Mouse (Mus musculus) forebrain, embryonic 12.5 days (tissue): ENCODE data around the gene Fgfbp3. TPM values are rescaled to one million over a fixed set of nuclear protein-coding genes. Genes with fewer than 3 reads are reported as not detected.
A peak's percentile ranks its signal among the peaks of the same experiment; 100 is the strongest.

ENCODE experiments used
- ATAC-seq: fragments of 200-750 bp; cut with Nextera tagmentation; 2 replicates; pipeline ENCODE4 v1.8.0; 2017; ENCODE audit warnings: moderate TSS enrichment; ENCODE audit not compliant: low FRiP score
- H3K27ac ChIP-seq: fragments of 300-500 bp; sonication (generic); 2 replicates; pipeline ENCODE4 v1.5.1; 2016; ENCODE audit warnings: mild to moderate bottlenecking
- H3K27me3 ChIP-seq: fragments of 300-500 bp; sonication (generic); 2 replicates; pipeline ENCODE4 v1.6.1; 2016; ENCODE audit warnings: mild to moderate bottlenecking
- H3K36me3 ChIP-seq: fragments of 300-500 bp; sonication (generic); replicated peaks from 2 replicates; pipeline ENCODE4 v1.6.1; 2016; ENCODE audit warnings: mild to moderate bottlenecking
- H3K4me1 ChIP-seq: fragments of 300-500 bp; sonication (generic); 2 replicates; pipeline ENCODE4 v1.6.1; 2016
- H3K4me2 ChIP-seq: fragments of 300-500 bp; sonication (generic); 2 replicates; pipeline ENCODE4 v1.6.1; 2016; ENCODE audit warnings: mild to moderate bottlenecking, moderate library complexity
- H3K4me3 ChIP-seq: fragments of 300-500 bp; sonication (generic); replicated peaks from 2 replicates; pipeline ENCODE4 v1.5.1; 2016; ENCODE audit warnings: mild to moderate bottlenecking
- H3K9ac ChIP-seq: fragments of 300-500 bp; sonication (generic); 2 replicates; pipeline ENCODE4 v1.6.1; 2016; ENCODE audit warnings: mild to moderate bottlenecking
- H3K9me3 ChIP-seq: fragments of 300-500 bp; sonication (generic); 2 replicates; pipeline ENCODE4 v1.6.1; 2016
- WGBS: fragments of 180-500 bp; shearing (Covaris S2); methylation state at CpG from one replicate; pipeline ENCODE4 v1.1.7; 2016; 5-methylcytosine and 5-hydroxymethylcytosine counted together
- polyA plus RNA-seq: library from polyadenylated mRNA; unstranded; fragments of >200 nt; fragmentation: Nextera tagmentation; extraction: Ambion mirVana; gene quantifications from 2 replicates; pipeline ENCODE4 v1.2.1, GENCODE M21; 2016

Fgfbp3 gene
- polyA plus RNA-seq, 1 experiment from 2014 or later = 34.2 TPM

DNA sequence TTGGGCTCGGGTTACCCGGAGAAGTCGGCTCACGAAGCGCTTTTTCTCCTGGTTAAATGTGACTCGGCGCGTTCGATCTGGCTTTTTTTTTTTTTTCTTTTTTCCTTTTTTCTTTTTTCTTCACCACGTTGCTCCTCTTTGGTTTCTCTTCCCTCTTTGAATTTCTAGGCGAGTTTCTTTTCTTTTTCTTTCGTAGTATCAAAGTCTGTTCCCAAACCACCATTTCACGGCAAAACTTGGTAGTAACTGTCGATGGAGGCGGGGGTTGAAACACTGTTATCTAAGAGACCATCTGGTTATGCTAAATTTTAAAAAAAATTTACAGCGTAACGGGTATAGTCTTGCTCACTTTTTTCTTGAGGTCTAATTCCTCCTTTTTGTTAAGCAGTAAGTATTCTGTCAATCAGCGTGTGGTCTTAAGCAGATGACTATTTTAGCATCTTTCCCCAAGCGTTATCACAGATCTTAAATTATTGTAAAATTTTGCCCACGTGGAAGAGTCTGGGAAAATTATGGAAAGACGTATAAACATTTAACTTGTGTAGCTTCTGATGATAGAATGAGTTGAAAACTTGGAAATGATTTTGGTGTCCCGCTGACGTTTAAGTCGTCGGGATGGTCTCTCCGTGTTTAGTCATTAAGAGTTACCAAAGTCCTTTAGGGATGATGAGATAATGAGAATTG is 7.3 kb upstream of the Fgfbp3 start:
- H3K27me3 ChIP-seq = no peaks in the 10 kb centered on the region
- 2% methylated on average over 26 of the region's 26 CpGs for WGBS
- no peak for ATAC-seq
- peaks cover 21% of the 10 kb centered on the region for H3K4me1 ChIP-seq
- peak overlapping the region; percentile 94 for H3K27ac ChIP-seq
- H3K9me3 ChIP-seq = no peaks in the 10 kb centered on the region
- H3K9ac ChIP-seq = peak overlapping the region; percentile 89
- peak overlapping the region; percentile 97 for H3K4me3 ChIP-seq
- H3K36me3 ChIP-seq = no peaks in the 10 kb centered on the region
- H3K4me2 ChIP-seq = peak overlapping the region; percentile 79

DNA sequence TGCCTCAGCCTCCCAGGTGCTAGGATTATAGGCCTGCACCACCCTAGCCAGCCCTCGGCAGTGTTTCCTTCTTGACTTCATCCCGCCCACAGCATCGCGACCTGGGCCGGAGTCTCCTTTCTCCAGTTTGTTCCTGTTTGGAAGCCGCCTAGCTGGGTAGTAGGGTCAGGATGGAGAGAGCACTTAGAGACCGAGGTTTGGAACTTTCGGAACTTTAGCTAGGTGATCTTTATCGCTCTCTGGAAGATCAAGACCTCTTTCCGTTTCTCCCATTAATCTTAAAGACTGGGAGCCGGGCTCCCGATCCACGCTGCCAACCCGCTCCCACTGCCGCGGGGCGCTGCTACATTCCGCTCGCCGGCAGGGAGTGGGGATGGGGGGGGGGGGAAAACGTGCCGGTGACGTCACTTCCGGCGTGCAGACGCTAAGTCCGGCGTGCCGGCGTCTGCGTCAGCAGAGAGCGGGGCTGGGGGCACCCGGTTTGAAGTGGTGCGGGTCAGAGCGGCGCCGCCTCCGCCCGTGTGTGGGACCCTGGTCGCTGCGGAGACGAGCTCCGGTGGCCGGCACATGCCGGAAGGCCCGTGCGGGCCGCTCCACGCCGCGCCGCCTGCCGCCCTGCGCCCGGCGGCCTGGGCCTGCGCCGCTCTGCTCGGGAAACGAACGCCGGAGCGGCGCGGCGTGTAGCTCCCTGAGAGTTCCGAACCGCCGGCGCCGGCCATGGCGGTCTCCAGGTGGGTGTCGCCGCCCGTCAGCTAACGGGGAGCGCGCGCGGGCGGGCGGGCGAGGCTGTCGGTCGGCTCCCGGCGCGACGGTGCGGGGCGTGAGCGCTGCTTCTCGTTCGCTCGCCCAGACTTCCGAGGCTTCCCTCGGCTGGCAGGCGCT is 6.5 kb upstream of the Fgfbp3 start, which contains the start of gene Btaf1:
Btaf1 (plus strand) TSS at position 409 of the 882 bp plus-strand sequence.
- H3K9ac ChIP-seq = peak within 1 kb of the TSS; percentile 89
- peak; percentile 98 for ATAC-seq
- H3K4me1 ChIP-seq = peaks cover 21% of the 10 kb centered on the region
- H3K4me2 ChIP-seq = peak within 1 kb of the TSS; percentile 79
- H3K27ac ChIP-seq = peak within 1 kb of the TSS; percentile 94
- under 1% methylated on average over 87 of the region's 98 CpGs for WGBS
- H3K36me3 ChIP-seq = no peaks in the 10 kb centered on the region
- H3K4me3 ChIP-seq = peak within 1 kb of the TSS; percentile 97
- no peaks in the 10 kb centered on the region for H3K27me3 ChIP-seq
- no peaks in the 10 kb centered on the region for H3K9me3 ChIP-seq

DNA sequence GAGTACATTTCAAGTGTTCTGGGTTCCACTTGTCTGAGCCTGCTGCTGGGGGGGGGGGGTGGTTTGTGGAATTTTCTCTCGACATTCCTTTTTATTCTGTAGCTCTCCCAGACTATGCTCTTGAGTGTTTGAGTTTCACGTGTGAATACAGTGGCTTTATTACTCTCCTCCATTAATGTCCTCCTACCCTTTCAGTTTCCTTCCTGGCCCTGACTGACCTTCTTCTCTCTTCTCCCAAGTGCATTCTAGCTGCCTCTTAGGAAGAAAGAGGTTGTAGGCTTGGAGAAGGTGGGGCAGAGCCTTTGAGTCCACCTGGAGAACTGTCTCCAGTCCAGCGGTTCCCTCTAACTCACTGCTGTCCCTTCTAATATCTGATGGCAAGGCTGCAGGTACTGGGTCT is 3.5 kb upstream of the Fgfbp3 start:
- Histone ChIP-seq H3K9me3 (no peaks in the 10 kb centered on the region), H3K27me3 (no peaks in the 10 kb centered on the region), H3K4me2 (no peak overlapping the region), H3K9ac (no peak overlapping the region), H3K27ac (no peak overlapping the region), H3K4me1 (peaks cover 25% of the 10 kb centered on the region), H3K36me3 (no peaks in the 10 kb centered on the region), H3K4me3 (no peak overlapping the region)
- 64% methylated on average over 3 of the region's 3 CpGs for WGBS
- ATAC-seq = no peak

DNA sequence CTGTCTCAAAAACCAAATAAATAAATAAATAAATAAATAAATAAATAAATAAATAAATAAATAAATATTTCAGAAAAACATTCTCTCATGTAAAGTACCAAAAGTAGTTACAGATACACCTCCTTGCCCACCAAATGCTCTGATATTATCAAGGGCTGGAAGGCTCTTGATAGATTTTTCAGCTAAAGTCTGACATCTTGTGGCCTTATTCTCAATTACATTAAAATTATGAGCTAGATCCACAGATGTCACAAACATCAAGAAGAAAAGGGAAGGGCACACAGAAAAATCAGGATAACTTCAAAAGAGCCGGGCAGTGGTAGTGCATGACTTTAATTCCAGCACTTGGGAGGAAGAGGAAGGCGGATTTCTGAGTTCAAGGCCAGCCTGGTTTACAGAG is 2.6 kb upstream of the Fgfbp3 start:
- WGBS = 22% methylated on average over 2 of the region's 2 CpGs
- Histone ChIP-seq H3K9me3 (no peaks in the 10 kb centered on the region), H3K4me3 (no peak overlapping the region), H3K9ac (no peak overlapping the region), H3K4me1 (peaks cover 23% of the 10 kb centered on the region), H3K4me2 (no peak overlapping the region), H3K27me3 (no peaks in the 10 kb centered on the region), H3K27ac (no peak overlapping the region), H3K36me3 (no peaks in the 10 kb centered on the region)
- ATAC-seq = no peak

DNA sequence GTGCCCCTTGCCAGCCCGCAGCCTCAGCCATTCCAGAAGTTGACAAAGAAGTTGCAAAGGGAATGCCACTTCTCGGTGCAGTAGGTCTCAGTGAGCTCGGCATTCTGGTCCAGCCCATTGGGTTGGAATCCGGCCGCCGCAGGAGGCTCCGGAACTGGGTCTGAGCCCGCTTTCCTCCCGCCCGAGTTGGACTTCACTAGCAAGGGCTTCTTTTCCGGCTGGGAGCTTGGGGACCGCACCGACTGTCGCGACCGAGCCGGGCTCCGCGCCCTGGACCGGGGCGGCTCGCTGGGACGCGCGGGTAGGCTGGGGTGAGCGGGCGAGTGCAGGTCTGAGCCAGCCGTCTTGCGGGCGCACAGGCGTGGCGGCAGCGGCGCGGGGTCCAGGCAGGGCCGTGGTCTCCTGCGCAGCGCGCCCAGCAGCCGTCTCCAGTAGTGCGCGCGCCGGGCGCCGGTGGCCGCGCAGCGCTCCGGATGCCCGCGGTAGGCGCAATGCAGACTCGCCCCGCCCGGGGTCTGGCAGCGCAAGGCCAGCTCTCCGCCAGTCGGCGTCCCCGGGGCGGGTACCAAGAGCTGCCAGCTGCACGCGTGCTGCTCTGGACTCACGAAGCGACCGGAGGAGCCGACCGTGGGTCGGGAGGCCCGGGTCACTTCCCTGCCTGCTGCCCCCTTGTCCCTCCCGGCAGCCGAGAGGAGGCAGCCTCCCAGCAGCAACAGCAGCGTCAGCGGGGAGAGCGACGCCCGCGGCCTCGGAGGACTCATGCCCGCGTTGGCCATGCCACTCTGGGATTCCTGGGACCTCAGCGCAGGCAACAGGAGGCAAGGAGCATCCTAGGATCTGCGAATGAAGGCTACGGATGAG is 744 bp downstream of the Fgfbp3 start:
- Histone ChIP-seq H3K36me3 (no peaks in the 10 kb centered on the region), H3K9me3 (no peaks in the 10 kb centered on the region), H3K27ac (peak overlapping the region; percentile 97), H3K4me2 (peak overlapping the region; percentile 74), H3K4me3 (peak overlapping the region; percentile 90), H3K9ac (peak overlapping the region; percentile 92), H3K4me1 (peaks cover 18% of the 10 kb centered on the region), H3K27me3 (no peaks in the 10 kb centered on the region)
- peak; percentile 91 for ATAC-seq
- WGBS = under 1% methylated on average over 77 of the region's 85 CpGs

DNA sequence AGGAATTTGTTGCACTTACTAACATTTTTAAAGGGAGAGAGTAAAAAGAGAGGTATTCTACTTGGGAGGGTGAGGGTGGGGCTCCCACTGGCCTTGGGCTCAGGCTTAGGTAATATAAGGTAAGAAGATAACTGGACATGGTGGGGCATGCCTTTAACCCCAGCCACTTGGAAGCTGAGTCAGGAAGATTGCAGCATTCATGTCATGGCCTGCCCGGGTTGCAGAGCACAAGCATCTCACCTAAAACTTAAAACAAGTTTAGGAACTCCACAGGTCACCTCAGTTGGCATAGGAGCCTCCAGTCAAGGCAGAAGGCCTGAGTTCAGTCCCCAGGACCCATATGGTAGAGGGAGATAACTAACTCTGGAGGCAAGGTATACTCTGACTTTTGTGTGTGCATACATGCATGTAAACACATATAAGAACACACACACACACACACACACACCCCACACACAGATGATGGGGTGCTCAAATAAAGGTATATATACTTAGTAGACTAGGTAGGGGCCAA is 2.5 kb downstream of the Fgfbp3 start:
- 90% methylated on average over 1 of the region's 1 CpGs for WGBS
- Histone ChIP-seq H3K4me2 (peak overlapping the region; percentile 35), H3K9ac (no peak overlapping the region)

DNA sequence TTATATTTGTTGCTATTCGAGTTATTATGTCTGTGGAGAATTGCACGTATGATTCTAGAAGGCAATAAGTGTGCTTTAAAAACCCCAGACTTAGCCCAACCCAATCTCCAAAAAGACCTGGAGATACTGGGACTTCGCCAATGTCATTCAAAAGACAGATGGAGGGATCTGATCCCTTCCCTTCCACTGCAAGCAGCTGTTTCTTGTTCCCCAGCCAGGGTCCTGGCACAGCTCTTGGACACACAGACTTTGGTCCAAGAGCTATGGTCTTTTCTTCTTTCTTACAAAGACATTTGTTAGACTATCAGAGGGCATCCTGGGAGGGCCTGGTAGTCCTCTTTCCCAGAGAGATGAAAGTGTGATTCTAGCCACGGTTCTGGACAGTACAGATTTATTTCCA is 3.2 kb downstream of the Fgfbp3 start:
- Histone ChIP-seq H3K9ac (no peak overlapping the region), H3K4me1 (peaks cover 18% of the 10 kb centered on the region), H3K36me3 (no peaks in the 10 kb centered on the region), H3K27ac (no peak overlapping the region), H3K9me3 (no peaks in the 10 kb centered on the region), H3K4me2 (no peak overlapping the region), H3K4me3 (no peak overlapping the region), H3K27me3 (no peaks in the 10 kb centered on the region)
- no peak for ATAC-seq
- 84% methylated on average over 4 of the region's 4 CpGs for WGBS

More for the DNA sequence above, 2.5 kb downstream of the Fgfbp3 start:
- Histone ChIP-seq H3K27ac (no peak overlapping the region), H3K27me3 (no peaks in the 10 kb centered on the region), H3K4me1 (peaks cover 18% of the 10 kb centered on the region), H3K4me3 (no peak overlapping the region), H3K36me3 (no peaks in the 10 kb centered on the region), H3K9me3 (no peaks in the 10 kb centered on the region)
- ATAC-seq = no peak

DNA sequence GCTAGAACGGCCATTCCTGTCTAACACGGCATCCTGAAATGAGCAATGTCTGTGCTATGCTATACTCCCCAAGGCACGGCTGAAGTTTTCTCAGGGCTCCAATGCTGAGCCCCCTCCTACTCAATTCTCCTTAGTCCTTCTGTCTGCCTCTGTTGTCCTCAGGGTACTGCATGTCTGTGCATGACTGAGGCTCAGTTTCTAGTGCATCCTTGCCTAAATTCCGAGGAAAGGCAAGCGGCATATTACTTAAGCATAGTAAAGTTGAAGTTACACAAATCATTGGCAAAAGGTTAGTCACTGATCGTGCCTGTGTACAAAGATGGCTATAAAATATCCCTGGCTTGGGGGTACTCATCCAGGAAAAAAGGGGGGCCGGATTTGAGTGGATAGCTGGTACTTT is 6.4 kb downstream of the Fgfbp3 start:
- no peak overlapping the region for H3K9ac ChIP-seq
- no peak for ATAC-seq
- no peaks in the 10 kb centered on the region for H3K27me3 ChIP-seq
- H3K27ac ChIP-seq = no peak overlapping the region
- peaks cover 21% of the 10 kb centered on the region for H3K4me1 ChIP-seq
- no peaks in the 10 kb centered on the region for H3K9me3 ChIP-seq
- 85% methylated on average over 7 of the region's 7 CpGs for WGBS
- no peak overlapping the region for H3K4me3 ChIP-seq
- H3K36me3 ChIP-seq = no peaks in the 10 kb centered on the region
- H3K4me2 ChIP-seq = no peak overlapping the region

DNA sequence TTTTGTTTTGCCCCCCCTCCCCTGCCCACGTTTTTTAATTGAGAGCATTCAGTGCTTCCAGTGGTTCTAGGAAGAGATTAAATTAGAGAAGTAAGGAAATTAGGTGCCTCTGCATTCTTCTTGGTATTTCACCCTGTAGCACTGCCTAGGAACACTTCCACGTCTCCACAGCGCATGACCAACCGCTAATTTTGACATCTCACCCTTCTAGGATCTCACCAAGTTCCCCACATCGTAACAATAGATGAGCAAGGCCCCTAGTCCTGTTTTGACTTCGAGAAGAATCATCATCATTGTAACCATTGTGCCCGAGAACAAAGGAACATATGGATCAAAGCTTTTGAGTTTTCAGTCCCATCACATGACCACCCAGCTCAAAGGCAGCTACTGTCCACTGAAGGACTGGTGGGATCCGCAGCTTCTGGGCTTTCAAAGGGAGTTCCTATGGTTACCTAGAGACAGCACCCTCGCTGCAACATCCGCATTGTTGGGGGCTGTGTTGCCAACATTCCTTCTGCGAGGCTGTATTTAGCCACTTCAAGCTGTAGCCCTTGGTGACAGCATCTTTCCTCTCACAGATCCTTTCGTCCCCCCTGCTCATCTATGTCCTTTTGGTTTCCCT is 8.9 kb downstream of the Fgfbp3 start:
- peak; percentile 79 for ATAC-seq
- Histone ChIP-seq H3K9me3 (no peaks in the 10 kb centered on the region), H3K9ac (no peak overlapping the region), H3K36me3 (no peaks in the 10 kb centered on the region), H3K4me2 (no peak overlapping the region), H3K4me1 (peaks cover 12% of the 10 kb centered on the region), H3K27ac (no peak overlapping the region), H3K27me3 (no peaks in the 10 kb centered on the region), H3K4me3 (no peak overlapping the region)
- 15% methylated on average over 12 of the region's 12 CpGs for WGBS

DNA sequence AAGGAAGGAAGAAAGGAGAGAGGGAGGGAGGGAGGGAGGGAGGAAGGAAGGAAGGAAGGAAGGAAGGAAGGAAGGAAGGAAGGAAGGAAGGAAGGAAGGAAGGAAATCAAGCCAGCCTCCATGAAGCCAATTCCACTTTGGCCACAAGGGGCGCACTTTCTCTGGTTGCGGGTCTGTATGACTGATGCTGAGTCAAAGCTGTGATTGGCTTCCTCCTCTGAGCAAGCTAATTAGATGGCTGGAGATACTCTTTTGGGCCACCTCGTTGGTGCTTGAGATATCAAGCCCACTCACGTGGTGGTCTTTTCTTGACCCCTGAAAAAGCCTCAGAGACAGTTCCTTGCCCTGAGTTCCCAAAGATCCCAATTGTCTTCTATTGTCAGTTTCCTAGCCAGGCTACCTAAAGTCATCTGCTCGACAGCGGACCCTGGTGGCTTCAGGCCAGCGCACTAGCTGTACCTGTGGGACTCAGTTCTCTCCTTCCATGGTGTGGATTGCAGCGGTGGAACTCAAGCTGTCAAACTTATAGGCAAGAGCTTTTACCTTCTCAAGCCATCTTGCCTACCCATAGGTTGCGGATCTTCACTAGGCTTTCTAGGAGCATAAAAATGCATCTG is 9.6 kb downstream of the Fgfbp3 start:
- no peak overlapping the region for H3K27ac ChIP-seq
- 30% methylated on average over 9 of the region's 9 CpGs for WGBS
- no peaks in the 10 kb centered on the region for H3K27me3 ChIP-seq
- ATAC-seq = no peak
- no peak overlapping the region for H3K9ac ChIP-seq
- H3K9me3 ChIP-seq = no peaks in the 10 kb centered on the region
- no peaks in the 10 kb centered on the region for H3K36me3 ChIP-seq
- peaks cover 13% of the 10 kb centered on the region for H3K4me1 ChIP-seq
- no peak overlapping the region for H3K4me2 ChIP-seq
- no peak overlapping the region for H3K4me3 ChIP-seq

DNA sequence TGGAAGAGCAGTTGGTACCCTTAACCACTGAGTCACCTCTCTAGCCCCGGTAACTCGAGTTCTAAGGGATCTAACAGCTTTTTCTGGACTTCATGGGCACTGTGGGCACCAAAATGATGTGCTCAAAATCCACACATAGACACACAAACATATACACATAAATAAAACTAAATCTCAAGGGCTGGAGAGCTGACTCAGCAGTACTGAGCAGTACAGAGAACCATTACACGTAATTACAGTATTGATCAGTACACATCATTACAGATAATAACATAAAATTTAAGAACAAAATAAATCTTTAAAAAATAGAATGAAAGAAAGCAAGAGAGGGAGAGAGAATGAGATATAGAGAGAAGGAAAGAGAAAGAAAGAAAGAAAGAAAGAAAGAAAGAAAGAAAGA is 10.3 kb downstream of the Fgfbp3 start:
- H3K4me3 ChIP-seq = no peak overlapping the region
- WGBS = 91% methylated on average over 3 of the region's 3 CpGs
- no peak overlapping the region for H3K4me2 ChIP-seq
- H3K4me1 ChIP-seq = peaks cover 18% of the 10 kb centered on the region
- ATAC-seq = no peak
- no peak overlapping the region for H3K9ac ChIP-seq
- H3K36me3 ChIP-seq = no peaks in the 10 kb centered on the region
- no peaks in the 10 kb centered on the region for H3K9me3 ChIP-seq
- no peak overlapping the region for H3K27ac ChIP-seq
- no peaks in the 10 kb centered on the region for H3K27me3 ChIP-seq
